Mouse (Mus musculus) embryonic fibroblast, embryonic 13.5 days (primary cell): Measurements from ENCODE around the gene Calcrl.

Experiments
- CTCF ChIP-seq: IDR thresholded peaks from 2 replicates; pipeline ENCODE4 v1.5.1; 2011; ENCODE audit warnings: mild to moderate bottlenecking, control low read depth, low read length, moderate library complexity, borderline replicate concordance; ENCODE audit not compliant: insufficient read depth
- POLR2A ChIP-seq: IDR thresholded peaks from 2 replicates; pipeline ENCODE4 v1.6.1; 2011; ENCODE audit warnings: low read depth, mild to moderate bottlenecking, control low read depth, low read length, moderate library complexity

DNA sequence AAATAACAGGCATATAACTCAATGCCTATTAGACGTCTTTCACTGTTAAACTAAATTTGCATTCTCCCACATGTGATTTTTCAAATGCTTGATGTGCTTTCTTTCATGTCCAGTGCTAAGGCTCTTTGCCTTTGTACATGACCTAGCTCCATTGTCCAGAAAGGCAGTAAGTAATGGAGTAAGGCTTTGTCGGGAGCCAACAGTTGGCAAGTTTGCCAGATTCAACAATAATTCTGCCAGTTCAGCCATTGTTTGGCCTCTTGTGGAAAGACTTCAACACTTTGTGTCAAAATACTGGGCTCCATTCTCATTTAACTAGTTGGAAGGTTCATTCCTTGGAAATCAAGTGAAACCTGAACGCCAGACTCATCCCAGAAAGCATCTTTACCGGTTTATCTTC lies 8.7 kb downstream of the Calcrl start:
- TF ChIP-seq CTCF (no peak), POLR2A (no peak)
